Mouse (Mus musculus): ENCODE results near the gene Znfx1. TPM values are rescaled to one million over a fixed set of nuclear protein-coding genes. Genes with fewer than 3 reads are reported as not detected.

The Znfx1 gene
- total and polyA plus RNA-seq, 3 experiments = 21.9 to 39.3 (median 37.4) TPM

DNA sequence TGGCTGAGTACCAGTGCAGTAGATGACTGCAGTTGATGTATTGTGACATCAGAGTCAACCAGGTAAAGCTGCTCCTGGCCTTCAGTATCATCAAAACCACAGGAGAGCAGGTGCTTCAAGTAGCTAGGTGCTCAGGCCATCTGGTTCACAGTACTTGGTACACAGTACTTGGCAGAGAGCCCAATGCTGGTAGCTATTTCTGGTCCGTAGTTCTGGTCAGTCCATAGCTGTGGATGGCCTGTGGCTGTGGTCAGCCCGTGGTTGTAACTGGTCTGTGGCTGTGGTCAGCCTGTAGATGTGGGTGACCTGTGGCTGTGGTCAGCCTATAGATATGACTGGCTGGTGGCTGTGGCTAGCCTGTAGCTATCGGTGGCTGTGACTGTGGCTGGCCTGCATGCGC, 31.9 kb upstream of the Znfx1 start:
- no peaks in the 10 kb centered on the region for H3K36me3 ChIP-seq (ENCODE audit: control insufficient read depth, insufficient read depth, low read length)
- no peaks in the 10 kb centered on the region for H3K4me1 ChIP-seq (ENCODE audit: control insufficient read depth, insufficient read depth, low read length)
- intact Hi-C loops (cut with DNase I) = no loop called here
- H3K9ac ChIP-seq (ENCODE audit: low read depth, low read length) = no peak overlapping the region
- TF ChIP-seq POLR2A (IDR thresholded peaks at IDR 0.05; ENCODE audit: insufficient read depth, low read depth, low read length) = no peak
- no peak for TF ChIP-seq EP300 (IDR thresholded peaks at IDR 0.05; ENCODE audit: insufficient read depth, low read depth, low read length)
- TF ChIP-seq CTCF (IDR thresholded peaks at IDR 0.05) = no peak
- no peak for DNase-seq
- 73% methylated on average over 4 of the region's 4 CpGs for WGBS
- no peaks in the 10 kb centered on the region for H3K79me2 ChIP-seq (replicated peaks; ENCODE audit: control insufficient read depth, insufficient read depth, low read length)
- H3K4me3 ChIP-seq = no peak overlapping the region
- H3K27me3 ChIP-seq (ENCODE audit: control insufficient read depth, insufficient read depth, low read length) = no peaks in the 10 kb centered on the region
- H3K27ac ChIP-seq = no peak overlapping the region

DNA sequence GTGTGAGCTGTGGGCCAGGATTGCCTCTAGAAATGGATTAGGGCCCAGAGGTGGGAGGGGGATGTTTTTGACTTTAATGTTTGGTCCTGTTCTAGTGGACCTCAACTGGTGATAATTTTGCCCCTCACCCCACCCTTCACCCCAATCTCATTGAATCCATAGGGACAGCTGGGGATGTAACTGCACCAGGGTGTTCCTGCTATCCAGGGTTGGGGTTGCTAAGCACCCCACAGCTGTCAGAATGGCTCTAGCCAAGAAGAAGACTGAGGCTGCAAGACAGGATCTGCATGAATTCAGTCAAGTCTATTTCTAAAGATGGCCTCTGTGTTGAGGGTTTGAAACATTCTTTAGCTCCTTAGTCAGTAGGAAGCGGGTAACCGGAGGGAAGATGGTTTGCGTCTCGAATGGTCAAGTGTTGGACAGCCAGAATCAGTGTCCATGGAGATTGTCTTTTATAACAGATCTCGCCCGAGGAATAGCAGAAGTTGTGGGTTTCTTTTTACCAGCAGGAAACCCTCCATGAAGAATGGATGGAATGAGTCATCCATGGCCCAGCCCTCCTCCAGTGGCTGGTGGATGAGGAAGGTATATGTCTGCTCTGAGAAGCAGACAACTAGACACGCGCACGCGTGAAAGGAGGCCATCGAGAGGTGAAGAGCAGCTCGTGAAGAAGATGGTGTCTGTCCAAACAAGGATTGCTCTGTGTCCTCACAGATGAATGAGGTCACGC, 30.5 kb upstream of the Znfx1 start:
- intact Hi-C loops (cut with DNase I) = no loop called here
- peak in 1 of 2 experiments; percentile 40 for DNase-seq

DNA sequence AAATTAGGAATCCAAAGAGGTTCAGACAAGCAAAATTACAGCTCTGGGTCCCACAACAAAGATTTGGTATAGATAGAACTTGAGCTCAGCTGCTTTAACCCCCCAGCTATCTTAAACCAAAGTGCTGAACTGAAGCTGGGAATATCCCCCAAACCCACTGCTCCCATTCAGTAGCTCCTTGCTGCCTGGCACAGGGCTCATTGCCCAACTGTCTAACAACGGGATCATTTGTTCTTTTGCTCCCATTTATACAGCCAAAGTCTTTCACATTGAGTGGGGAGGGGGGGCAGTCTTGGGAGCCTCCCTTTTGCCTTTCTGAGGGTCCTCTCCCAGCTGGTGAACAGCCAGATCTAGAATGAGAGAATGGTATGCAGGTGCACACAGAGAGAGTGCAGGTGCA, 27.5 kb upstream of the Znfx1 start:
- Histone ChIP-seq H3K27me3 (ENCODE audit: control insufficient read depth, insufficient read depth, low read length) (no peaks in the 10 kb centered on the region), H3K27ac (no peak overlapping the region), H3K36me3 (ENCODE audit: control insufficient read depth, insufficient read depth, low read length) (no peaks in the 10 kb centered on the region), H3K79me2 (replicated peaks; ENCODE audit: control insufficient read depth, insufficient read depth, low read length) (no peaks in the 10 kb centered on the region), H3K9ac (ENCODE audit: low read depth, low read length) (no peak overlapping the region), H3K4me3 (no peak overlapping the region), H3K4me1 (ENCODE audit: control insufficient read depth, insufficient read depth, low read length) (no peaks in the 10 kb centered on the region)
- intact Hi-C loops (cut with DNase I) = no loop called here
- 63% methylated on average over 1 of the region's 1 CpGs for WGBS
- TF ChIP-seq POLR2A (IDR thresholded peaks at IDR 0.05; ENCODE audit: insufficient read depth, low read depth, low read length) = no peak
- no peak for TF ChIP-seq EP300 (IDR thresholded peaks at IDR 0.05; ENCODE audit: insufficient read depth, low read depth, low read length)
- no peak for TF ChIP-seq CTCF (IDR thresholded peaks at IDR 0.05)
- DNase-seq = no peak

More for the DNA sequence above, 30.5 kb upstream of the Znfx1 start:
- no peaks in the 10 kb centered on the region for H3K4me1 ChIP-seq (ENCODE audit: control insufficient read depth, insufficient read depth, low read length)
- H3K9ac ChIP-seq (ENCODE audit: low read depth, low read length) = no peak overlapping the region
- H3K36me3 ChIP-seq (ENCODE audit: control insufficient read depth, insufficient read depth, low read length) = no peaks in the 10 kb centered on the region
- H3K27ac ChIP-seq = no peak overlapping the region
- H3K27me3 ChIP-seq (ENCODE audit: control insufficient read depth, insufficient read depth, low read length) = no peaks in the 10 kb centered on the region
- no peak overlapping the region for H3K4me3 ChIP-seq
- H3K79me2 ChIP-seq (replicated peaks; ENCODE audit: control insufficient read depth, insufficient read depth, low read length) = no peaks in the 10 kb centered on the region
- WGBS = 71% methylated on average over 13 of the region's 13 CpGs
- no peak for TF ChIP-seq CTCF (IDR thresholded peaks at IDR 0.05)
- TF ChIP-seq EP300 (IDR thresholded peaks at IDR 0.05; ENCODE audit: insufficient read depth, low read depth, low read length) = no peak
- no peak for TF ChIP-seq POLR2A (IDR thresholded peaks at IDR 0.05; ENCODE audit: insufficient read depth, low read depth, low read length)

DNA sequence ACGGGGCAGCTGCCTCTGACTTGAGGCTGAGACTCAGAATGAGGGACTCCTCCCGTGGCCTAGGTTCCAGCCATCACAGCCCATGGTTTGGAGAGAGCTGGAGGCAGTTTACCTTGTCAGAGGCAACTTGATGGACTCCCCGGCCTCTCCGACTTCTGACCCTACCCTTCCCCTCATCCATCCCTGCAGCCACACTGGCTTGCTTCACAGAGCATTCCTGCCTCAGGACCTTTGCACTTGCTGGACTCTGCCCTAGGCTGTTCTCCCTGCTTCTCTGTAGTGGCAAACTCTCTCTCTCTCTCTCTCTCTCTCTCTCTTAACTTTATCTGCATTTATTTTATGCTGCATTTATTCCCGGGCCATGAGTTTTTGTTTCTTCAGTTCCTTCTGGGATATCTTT, 24.0 kb upstream of the Znfx1 start:
- DNase-seq = no peak
- H3K4me3 ChIP-seq = no peak overlapping the region
- no peaks in the 10 kb centered on the region for H3K36me3 ChIP-seq (ENCODE audit: control insufficient read depth, insufficient read depth, low read length)
- H3K27ac ChIP-seq = no peak overlapping the region
- WGBS = 88% methylated on average over 5 of the region's 5 CpGs
- no peak for TF ChIP-seq EP300 (IDR thresholded peaks at IDR 0.05; ENCODE audit: insufficient read depth, low read depth, low read length)
- no peak for TF ChIP-seq CTCF (IDR thresholded peaks at IDR 0.05)
- no peak for TF ChIP-seq POLR2A (IDR thresholded peaks at IDR 0.05; ENCODE audit: insufficient read depth, low read depth, low read length)
- intact Hi-C loops (cut with DNase I) = no loop called here
- H3K27me3 ChIP-seq (ENCODE audit: control insufficient read depth, insufficient read depth, low read length) = no peaks in the 10 kb centered on the region
- H3K79me2 ChIP-seq (replicated peaks; ENCODE audit: control insufficient read depth, insufficient read depth, low read length) = no peaks in the 10 kb centered on the region
- H3K4me1 ChIP-seq (ENCODE audit: control insufficient read depth, insufficient read depth, low read length) = no peaks in the 10 kb centered on the region
- H3K9ac ChIP-seq (ENCODE audit: low read depth, low read length) = no peak overlapping the region

DNA sequence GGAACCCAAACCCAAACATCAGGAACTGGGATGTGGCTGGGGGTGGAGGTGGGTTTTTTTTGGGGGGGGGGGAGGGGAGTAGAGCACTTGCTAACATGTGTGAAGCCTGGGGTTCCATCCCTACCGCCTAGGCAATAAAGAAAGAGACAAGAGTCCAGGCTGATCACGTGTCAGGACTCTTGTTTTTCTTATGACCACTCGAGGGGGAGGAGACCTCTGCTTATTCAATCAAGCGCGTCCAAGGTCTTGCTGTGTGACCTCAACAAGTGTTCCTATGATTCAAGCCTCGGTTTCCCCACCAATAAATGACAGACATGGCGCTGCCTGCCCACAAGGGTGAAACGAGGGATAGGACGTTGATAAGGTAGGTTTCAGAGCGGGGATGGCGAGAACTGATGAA, 23.3 kb upstream of the Znfx1 start:
- intact Hi-C loops (cut with DNase I) = no loop called here
- H3K9ac ChIP-seq (ENCODE audit: low read depth, low read length) = no peak overlapping the region
- no peaks in the 10 kb centered on the region for H3K36me3 ChIP-seq (ENCODE audit: control insufficient read depth, insufficient read depth, low read length)
- no peak overlapping the region for H3K4me3 ChIP-seq
- no peak overlapping the region for H3K27ac ChIP-seq
- H3K79me2 ChIP-seq (replicated peaks; ENCODE audit: control insufficient read depth, insufficient read depth, low read length) = no peaks in the 10 kb centered on the region
- no peak for DNase-seq
- TF ChIP-seq EP300 (IDR thresholded peaks at IDR 0.05; ENCODE audit: insufficient read depth, low read depth, low read length) (no peak), CTCF (IDR thresholded peaks at IDR 0.05) (no peak), POLR2A (IDR thresholded peaks at IDR 0.05; ENCODE audit: insufficient read depth, low read depth, low read length) (no peak)
- WGBS = 54% methylated on average over 11 of the region's 11 CpGs
- no peaks in the 10 kb centered on the region; the same call in 1 of the 2 replicates for H3K4me1 ChIP-seq (ENCODE audit: control insufficient read depth, insufficient read depth, low read length)
- no peaks in the 10 kb centered on the region for H3K27me3 ChIP-seq (ENCODE audit: control insufficient read depth, insufficient read depth, low read length)

DNA sequence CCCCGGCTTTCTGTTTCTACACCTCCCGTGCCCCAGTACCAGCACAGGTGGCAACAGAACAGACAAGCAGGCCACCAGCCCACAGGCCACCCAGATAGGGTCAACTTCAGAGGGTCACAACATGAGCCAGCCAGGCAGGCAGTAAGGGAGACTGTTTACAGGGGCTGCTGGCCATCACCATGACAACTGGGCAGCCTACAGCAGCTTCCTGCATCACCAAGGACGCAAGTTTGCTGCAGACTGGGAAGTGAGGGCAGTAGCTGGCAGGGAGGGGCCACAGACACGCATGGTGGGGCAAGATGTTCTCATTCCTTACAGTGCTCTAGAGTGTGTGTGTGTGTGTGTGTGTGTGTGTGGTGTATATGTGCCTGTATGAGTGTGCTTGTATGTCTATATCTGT, 18.8 kb upstream of the Znfx1 start:
- Histone ChIP-seq H3K36me3 (ENCODE audit: control insufficient read depth, insufficient read depth, low read length) (no peaks in the 10 kb centered on the region; the same call in 1 of the 2 replicates), H3K27me3 (ENCODE audit: control insufficient read depth, insufficient read depth, low read length) (no peaks in the 10 kb centered on the region), H3K79me2 (replicated peaks; ENCODE audit: control insufficient read depth, insufficient read depth, low read length) (no peaks in the 10 kb centered on the region), H3K4me3 (no peak overlapping the region), H3K4me1 (ENCODE audit: control insufficient read depth, insufficient read depth, low read length) (peaks cover 8% of the 10 kb centered on the region), H3K27ac (no peak overlapping the region), H3K9ac (ENCODE audit: low read depth, low read length) (no peak overlapping the region)
- intact Hi-C loops (cut with DNase I) = no loop called here
- 48% methylated on average over 4 of the region's 4 CpGs for WGBS
- TF ChIP-seq POLR2A (IDR thresholded peaks at IDR 0.05; ENCODE audit: insufficient read depth, low read depth, low read length) = no peak
- no peak for TF ChIP-seq CTCF (IDR thresholded peaks at IDR 0.05)
- no peak for TF ChIP-seq EP300 (IDR thresholded peaks at IDR 0.05; ENCODE audit: insufficient read depth, low read depth, low read length)
- peak in 1 of 2 experiments; percentile 49 for DNase-seq

Data from heart, adult 2 months (tissue).